Mouse (Mus musculus) olfactory bulb, adult 2 months (tissue): ENCODE results near the gene Stum.

ENCODE experiments used
- CTCF ChIP-seq: fragments of 200-500 bp; IDR thresholded peaks from 2 replicates; pipeline ENCODE4 v1.5.1; 2012; ENCODE audit warnings: low read depth, mild to moderate bottlenecking, low read length, moderate library complexity; ENCODE audit not compliant: insufficient read depth
- POLR2A ChIP-seq: fragments of 200-500 bp; IDR thresholded peaks from 2 replicates; pipeline ENCODE4 v1.6.1; 2012; ENCODE audit warnings: mild to moderate bottlenecking, low read depth, low read length, moderate library complexity; ENCODE audit not compliant: insufficient read depth

- no peak for TF ChIP-seq CTCF
- no peak for TF ChIP-seq POLR2A
Observed at GRCm38 (mm10) chr1:180401725-180402124, 81.6 kb downstream of the Stum start.
